Mouse (Mus musculus) liver, postnatal 0 days (tissue): ENCODE measurements around the gene Ptcd3.

Experiments used
- CTCF ChIP-seq: sonication (generic); IDR thresholded peaks from 2 replicates; pipeline ENCODE4 v1.5.1; 2016; ENCODE audit warnings: antibody characterized with exemption, low read depth
- EP300 ChIP-seq: IDR thresholded peaks from 2 replicates; pipeline ENCODE4 v1.6.1; 2016; ENCODE audit warnings: antibody characterized with exemption, low read depth, mild to moderate bottlenecking

DNA sequence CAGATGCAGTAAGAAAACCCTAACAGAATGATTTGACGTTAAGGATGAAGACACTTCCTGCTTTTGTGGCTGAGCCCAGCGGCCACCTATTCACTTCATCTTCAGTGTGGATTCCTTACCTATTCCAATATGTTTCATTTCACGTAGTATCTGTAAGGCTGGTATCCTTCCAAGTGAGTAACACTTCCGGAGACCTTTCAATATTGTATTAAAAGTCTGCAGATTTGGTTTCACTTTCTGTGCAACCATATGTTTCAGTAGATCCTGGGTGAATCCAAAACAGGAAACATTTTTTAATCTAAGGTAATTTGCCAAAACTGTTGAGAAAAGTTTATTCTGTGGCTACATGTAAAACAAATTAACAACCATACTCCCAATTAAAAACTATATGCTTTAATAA lies 15.3 kb downstream of the Ptcd3 start:
- TF ChIP-seq CTCF (no peak), EP300 (no peak)
